Mouse (Mus musculus) midbrain, embryonic 10.5 days (tissue): Measurements from ENCODE around the gene Itih3. TPM values are rescaled to one million over a fixed set of nuclear protein-coding genes. Genes with fewer than 3 reads are reported as not detected.

Experiments
- DNase-seq: peaks from one replicate; pipeline ENCODE4 v3.0.0-alpha.2; 2017; ENCODE audit warnings: low spot score
- H3K27ac ChIP-seq: fragments of 300-500 bp; sonication (generic); replicated peaks from 2 replicates; pipeline ENCODE4 v1.5.1; 2016; ENCODE audit warnings: mild to moderate bottlenecking
- H3K27me3 ChIP-seq: fragments of 300-500 bp; sonication (generic); 2 replicates; pipeline ENCODE4 v1.6.1; 2016; ENCODE audit warnings: low read depth, mild to moderate bottlenecking; ENCODE audit not compliant: poor library complexity, severe bottlenecking
- H3K36me3 ChIP-seq: fragments of 300-500 bp; sonication (generic); 2 replicates; pipeline ENCODE4 v1.6.1; 2016; ENCODE audit warnings: mild to moderate bottlenecking, moderate library complexity
- H3K4me1 ChIP-seq: fragments of 300-500 bp; sonication (generic); 2 replicates; pipeline ENCODE4 v1.6.1; 2016
- H3K4me3 ChIP-seq: fragments of 300-500 bp; sonication (generic); 2 replicates; pipeline ENCODE4 v1.5.1; 2016; ENCODE audit warnings: mild to moderate bottlenecking, moderate library complexity
- H3K9me3 ChIP-seq: fragments of 300-500 bp; sonication (generic); replicated peaks from 2 replicates; pipeline ENCODE4 v1.6.1; 2016; ENCODE audit warnings: mild to moderate bottlenecking
- WGBS: fragments of 180-500 bp; shearing (Covaris S2); methylation state at CpG from one replicate; pipeline ENCODE4 v1.1.7; 2016; 5-methylcytosine and 5-hydroxymethylcytosine counted together
- polyA plus RNA-seq: library from polyadenylated mRNA; unstranded; fragments of >200 nt; fragmentation: Nextera tagmentation; extraction: Ambion mirVana; gene quantifications from 2 replicates; pipeline ENCODE4 v1.2.1, GENCODE M21; 2016

The Itih3 gene
- polyA plus RNA-seq: 0.53 and 0.59 TPM in 2 replicates

DNA sequence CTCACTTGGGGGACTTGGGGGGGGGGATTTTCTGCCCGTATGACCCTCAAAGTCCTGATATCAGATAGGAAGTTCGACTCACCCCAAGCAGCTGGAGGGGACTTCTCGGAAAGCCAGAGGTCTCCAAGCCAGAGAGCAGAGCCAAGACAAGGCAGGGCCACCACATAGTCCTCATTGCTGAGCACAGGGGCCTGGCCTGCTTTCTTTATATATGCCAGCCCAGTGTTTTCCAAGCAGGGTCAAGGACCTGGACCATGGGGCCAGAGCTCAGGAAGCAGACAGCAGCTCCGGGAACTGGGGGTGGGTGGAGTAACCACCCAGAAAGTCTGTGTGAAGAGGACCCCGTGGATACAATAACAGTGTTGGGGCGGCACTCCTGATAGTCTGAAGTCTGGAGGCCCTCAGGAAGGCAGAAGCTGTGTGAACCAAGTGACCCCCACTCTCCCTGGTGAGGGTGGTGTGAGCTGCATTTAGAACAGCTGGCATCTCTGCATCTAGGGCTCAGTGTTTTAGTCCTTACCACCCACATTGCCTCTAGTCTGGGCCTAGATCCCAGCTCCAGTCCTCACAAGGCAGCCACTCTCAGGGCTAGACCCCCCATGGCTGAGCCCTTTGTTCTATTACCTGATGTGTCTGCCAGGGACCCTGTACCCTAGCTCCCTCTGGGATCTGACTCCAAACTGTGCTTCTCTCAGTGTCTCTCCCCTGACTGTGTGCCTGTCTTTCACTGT, at the start of gene Itih3:
Gene Itih3 (minus strand): TSS at position 386 of the 731 bp plus-strand sequence.
- Histone ChIP-seq H3K27me3 (no peaks in the 10 kb centered on the region), H3K27ac (peak within 1 kb of the TSS; percentile 64), H3K9me3 (no peaks in the 10 kb centered on the region), H3K4me1 (peaks cover 14% of the 10 kb centered on the region), H3K36me3 (no peaks in the 10 kb centered on the region), H3K4me3 (no peak within 1 kb of the TSS)
- no peak for DNase-seq
- 70% methylated on average over 6 of the region's 6 CpGs for WGBS

- Histone ChIP-seq H3K27ac (no peak overlapping the region), H3K4me1 (no peaks in the 10 kb centered on the region), H3K27me3 (no peaks in the 10 kb centered on the region), H3K4me3 (no peak overlapping the region), H3K9me3 (no peaks in the 10 kb centered on the region), H3K36me3 (peaks cover 65% of the 10 kb centered on the region)
- WGBS: 84% methylated on average over 1 of the region's 1 CpGs
- DNase-seq: no peak
Measured at GRCm38 (mm10) chr14:30960366-30960765, 36.8 kb upstream of the Itih3 start.

GRCm38 (mm10) chr14:30959031-30959430, 35.5 kb upstream of the Itih3 start:
- H3K36me3 ChIP-seq: peaks cover 61% of the 10 kb centered on the region
- no peaks in the 10 kb centered on the region for H3K4me1 ChIP-seq
- no peaks in the 10 kb centered on the region for H3K9me3 ChIP-seq
- H3K4me3 ChIP-seq: no peak overlapping the region
- no peak for DNase-seq
- H3K27ac ChIP-seq: no peak overlapping the region
- 92% methylated on average over 4 of the region's 4 CpGs for WGBS
- no peaks in the 10 kb centered on the region for H3K27me3 ChIP-seq

- H3K36me3 ChIP-seq: peaks cover 63% of the 10 kb centered on the region
- no peaks in the 10 kb centered on the region for H3K4me1 ChIP-seq
- H3K27me3 ChIP-seq: no peaks in the 10 kb centered on the region
- no peak for DNase-seq
- no peaks in the 10 kb centered on the region for H3K9me3 ChIP-seq
- no peak overlapping the region for H3K27ac ChIP-seq
- 89% methylated on average over 2 of the region's 2 CpGs for WGBS
- H3K4me3 ChIP-seq: no peak overlapping the region
Measured at GRCm38 (mm10) chr14:30958517-30958916, 35.0 kb upstream of the Itih3 start.

GRCm38 (mm10) chr14:30951154-30951825, 27.7 kb upstream of the Itih3 start, which contains the start of gene Nek4:
Gene Nek4, plus strand, starts transcription at chr14:30951377.
- peaks cover 19% of the 10 kb centered on the region for H3K36me3 ChIP-seq
- no peaks in the 10 kb centered on the region for H3K9me3 ChIP-seq
- H3K4me3 ChIP-seq: peak within 1 kb of the TSS; percentile 91
- 1% methylated on average over 57 of the region's 57 CpGs for WGBS
- H3K4me1 ChIP-seq: peaks cover 15% of the 10 kb centered on the region
- DNase-seq: peak; percentile 98
- no peaks in the 10 kb centered on the region for H3K27me3 ChIP-seq
- peak within 1 kb of the TSS; percentile 91 for H3K27ac ChIP-seq

DNA sequence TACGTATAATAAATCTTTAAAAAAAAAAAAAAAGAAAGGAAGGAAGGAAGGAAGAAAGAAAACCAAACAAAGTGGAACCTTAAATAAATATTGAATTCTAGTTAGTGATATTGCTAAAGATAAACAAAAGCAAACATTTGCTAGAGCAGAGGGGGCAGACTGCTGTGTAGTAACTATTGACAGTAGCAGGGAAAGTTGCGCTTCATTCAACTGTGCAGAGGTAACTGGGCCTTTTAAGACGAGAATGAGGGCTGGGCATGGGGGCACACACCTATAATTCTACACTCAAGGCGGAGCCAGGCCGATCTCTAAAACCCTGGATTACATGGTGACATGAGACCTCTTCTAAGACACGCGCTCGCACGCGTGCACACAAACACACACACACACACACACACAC, 26.4 kb upstream of the Itih3 start:
- no peaks in the 10 kb centered on the region for H3K27me3 ChIP-seq
- peaks cover 9% of the 10 kb centered on the region for H3K36me3 ChIP-seq
- H3K9me3 ChIP-seq: no peaks in the 10 kb centered on the region
- DNase-seq: no peak
- H3K4me1 ChIP-seq: peaks cover 15% of the 10 kb centered on the region
- no peak overlapping the region for H3K27ac ChIP-seq
- WGBS: 93% methylated on average over 10 of the region's 10 CpGs
- H3K4me3 ChIP-seq: no peak overlapping the region

DNA sequence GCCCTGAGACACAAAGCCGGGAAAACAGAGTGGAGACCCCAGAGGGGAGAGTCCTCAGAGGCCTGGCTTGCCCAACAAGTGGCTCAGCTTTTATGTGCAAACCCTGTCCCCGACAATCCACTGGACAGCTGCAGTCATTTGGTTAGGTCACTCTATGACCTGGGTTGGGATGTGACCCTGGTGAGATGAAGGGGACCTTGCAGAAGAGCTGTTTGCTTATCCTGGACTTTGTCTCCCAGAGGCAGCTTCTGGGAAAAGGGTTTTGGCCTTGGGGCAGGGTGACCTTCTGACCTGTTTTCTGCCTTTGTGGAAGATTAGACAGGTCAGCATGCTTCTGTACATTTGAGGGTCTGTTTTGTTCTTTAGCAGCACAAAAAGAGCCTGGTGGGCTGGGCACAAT, 21.2 kb upstream of the Itih3 start:
- Histone ChIP-seq H3K4me3 (no peak overlapping the region), H3K9me3 (no peaks in the 10 kb centered on the region), H3K27ac (no peak overlapping the region), H3K27me3 (no peaks in the 10 kb centered on the region), H3K36me3 (no peaks in the 10 kb centered on the region), H3K4me1 (no peaks in the 10 kb centered on the region)
- no peak for DNase-seq
- WGBS: 84% methylated on average over 2 of the region's 2 CpGs

DNA sequence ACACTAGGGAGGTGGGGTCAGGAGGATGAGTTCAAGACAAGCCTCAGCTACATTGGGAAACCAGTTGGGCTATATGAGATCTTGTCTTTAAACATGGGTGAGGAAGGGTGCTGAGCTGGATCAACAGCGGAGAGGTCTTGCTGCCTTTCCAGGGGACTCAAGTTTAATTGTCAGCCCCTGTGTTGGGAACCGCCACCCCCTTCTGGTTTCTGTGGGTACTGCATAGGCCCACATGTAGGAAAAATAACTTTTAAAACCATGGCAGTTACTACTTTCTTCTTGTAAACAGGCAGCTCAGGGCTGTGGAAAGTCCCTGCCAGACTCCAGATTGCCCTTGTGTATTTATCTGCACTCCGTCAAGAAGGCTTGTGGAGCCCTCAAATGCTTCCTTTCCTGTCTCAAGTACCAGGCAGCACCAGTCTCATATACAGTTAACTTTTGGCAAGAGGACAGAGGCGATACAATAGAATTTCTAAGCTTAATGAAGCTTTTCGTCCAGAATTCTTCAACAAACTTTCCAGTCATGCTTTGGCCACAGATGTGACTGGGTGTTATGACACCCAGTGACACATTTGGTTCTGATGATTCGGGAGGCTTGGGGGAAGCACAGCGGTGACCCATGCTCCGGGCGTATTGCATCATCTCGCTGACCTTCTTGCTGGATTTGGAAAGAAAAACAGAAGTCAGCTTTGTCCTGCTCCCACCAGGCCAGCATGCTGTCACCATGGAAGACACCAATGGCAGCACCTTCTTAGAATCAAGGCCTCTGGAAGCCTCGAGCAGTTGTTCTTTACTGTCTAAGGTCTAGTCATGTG, 20.5 kb upstream of the Itih3 start:
- Histone ChIP-seq H3K9me3 (no peaks in the 10 kb centered on the region), H3K36me3 (no peaks in the 10 kb centered on the region), H3K27me3 (no peaks in the 10 kb centered on the region), H3K27ac (no peak overlapping the region), H3K4me1 (no peaks in the 10 kb centered on the region), H3K4me3 (no peak overlapping the region)
- WGBS: 73% methylated on average over 11 of the region's 11 CpGs
- DNase-seq: peak; percentile 46

DNA sequence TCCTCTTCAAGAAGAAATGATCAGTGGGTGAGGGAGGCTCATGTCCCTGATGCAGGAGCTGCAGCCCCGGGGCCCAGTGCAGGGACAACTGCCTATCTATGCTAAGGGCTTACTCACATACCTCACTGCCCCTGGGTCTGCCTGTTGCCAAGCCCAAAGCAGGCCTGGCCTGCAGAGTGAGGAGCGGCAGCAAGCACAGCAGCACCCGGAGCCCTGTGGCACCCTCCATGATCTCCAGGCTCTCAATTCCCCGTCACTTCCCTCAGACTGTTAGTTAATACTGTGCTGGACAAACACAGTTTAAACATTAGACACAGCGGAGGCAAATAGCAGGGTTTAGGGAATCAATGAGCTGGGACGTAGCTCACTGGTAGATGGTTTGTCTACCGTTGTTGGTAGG, 19.5 kb upstream of the Itih3 start, which contains the start of gene Itih1:
Gene Itih1 (minus strand): TSS at position 252 of the 400 bp plus-strand sequence.
- no peaks in the 10 kb centered on the region for H3K36me3 ChIP-seq
- H3K9me3 ChIP-seq: no peaks in the 10 kb centered on the region
- H3K4me3 ChIP-seq: no peak within 1 kb of the TSS
- H3K27ac ChIP-seq: no peak within 1 kb of the TSS
- DNase-seq: no peak
- no peaks in the 10 kb centered on the region for H3K4me1 ChIP-seq
- WGBS: 89% methylated on average over 7 of the region's 7 CpGs
- H3K27me3 ChIP-seq: no peaks in the 10 kb centered on the region

- Histone ChIP-seq H3K27me3 (no peaks in the 10 kb centered on the region), H3K9me3 (no peaks in the 10 kb centered on the region), H3K36me3 (no peaks in the 10 kb centered on the region), H3K27ac (no peak overlapping the region), H3K4me3 (no peak overlapping the region), H3K4me1 (no peaks in the 10 kb centered on the region)
- WGBS: 96% methylated on average over 4 of the region's 4 CpGs
- no peak for DNase-seq
Measured at GRCm38 (mm10) chr14:30942254-30942653, 18.7 kb upstream of the Itih3 start.

DNA sequence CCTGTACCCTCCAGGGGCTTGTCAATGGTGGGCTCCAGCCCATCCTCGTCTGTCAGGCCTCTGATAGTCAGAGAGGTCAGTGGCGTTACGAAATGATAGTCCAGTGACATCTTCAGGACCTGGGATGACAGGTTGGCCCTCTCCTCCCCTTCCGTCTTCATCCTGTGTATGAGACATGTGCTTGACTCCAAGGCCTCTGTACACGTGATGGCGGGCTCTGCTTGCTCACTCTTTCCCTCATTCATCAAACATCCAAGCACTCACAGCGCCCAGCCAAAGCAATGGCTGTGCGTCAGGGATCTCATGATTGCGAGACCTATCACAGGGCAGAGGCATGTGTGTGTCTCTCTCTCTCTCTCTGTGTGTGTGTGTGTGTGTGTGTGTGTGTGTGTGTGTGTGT, 9.8 kb upstream of the Itih3 start:
- DNase-seq: no peak
- Histone ChIP-seq H3K4me1 (no peaks in the 10 kb centered on the region), H3K9me3 (no peaks in the 10 kb centered on the region), H3K4me3 (no peak overlapping the region), H3K27me3 (no peaks in the 10 kb centered on the region), H3K27ac (no peak overlapping the region), H3K36me3 (no peaks in the 10 kb centered on the region)
- 87% methylated on average over 9 of the region's 9 CpGs for WGBS

- Histone ChIP-seq H3K27ac (no peak overlapping the region), H3K4me1 (no peaks in the 10 kb centered on the region), H3K27me3 (no peaks in the 10 kb centered on the region), H3K36me3 (no peaks in the 10 kb centered on the region), H3K9me3 (no peaks in the 10 kb centered on the region), H3K4me3 (no peak overlapping the region)
- WGBS: 94% methylated on average over 4 of the region's 4 CpGs
- no peak for DNase-seq
Measured at GRCm38 (mm10) chr14:30930386-30930785, 6.8 kb upstream of the Itih3 start.
